Mouse (Mus musculus) midbrain, embryonic 11.5 days (tissue): Measurements from ENCODE around the gene Pheta2. TPM values are rescaled to one million over a fixed set of nuclear protein-coding genes. Genes with fewer than 3 reads are reported as not detected.

Experiments used
- ATAC-seq: fragments of 200-750 bp; cut with Nextera tagmentation; 2 replicates; pipeline ENCODE4 v1.8.0; 2017; ENCODE audit warnings: moderate TSS enrichment, moderate library complexity; ENCODE audit not compliant: low FRiP score
- DNase-seq: peaks from one replicate; pipeline ENCODE4 v3.0.0; 2015; ENCODE audit warnings: low spot score; ENCODE audit errors: missing footprints
- H3K27ac ChIP-seq: fragments of 300-500 bp; sonication (generic); 2 replicates; pipeline ENCODE4 v1.5.1; 2014; ENCODE audit warnings: low read depth, low read length
- H3K27me3 ChIP-seq: fragments of 300-500 bp; sonication (generic); 2 replicates; pipeline ENCODE4 v1.6.1; 2014; ENCODE audit warnings: mild to moderate bottlenecking, low read length, moderate library complexity, mixed read lengths; ENCODE audit not compliant: control insufficient read depth, insufficient read depth
- H3K36me3 ChIP-seq: fragments of 300-500 bp; sonication (generic); 2 replicates; pipeline ENCODE4 v1.6.1; 2014; ENCODE audit warnings: mild to moderate bottlenecking, low read length, moderate library complexity, mixed read lengths; ENCODE audit not compliant: control insufficient read depth, insufficient read depth
- H3K4me1 ChIP-seq: fragments of 300-500 bp; sonication (generic); 2 replicates; pipeline ENCODE4 v1.6.1; 2014; ENCODE audit warnings: low read length; ENCODE audit not compliant: control insufficient read depth, insufficient read depth
- H3K4me2 ChIP-seq: fragments of 300-500 bp; sonication (generic); 2 replicates; pipeline ENCODE4 v1.6.1; 2014; ENCODE audit warnings: mild to moderate bottlenecking, moderate library complexity
- H3K4me3 ChIP-seq: fragments of 300-500 bp; sonication (generic); 2 replicates; pipeline ENCODE4 v1.5.1; 2014; ENCODE audit warnings: low read depth, low read length
- H3K9ac ChIP-seq: fragments of 300-500 bp; sonication (generic); 2 replicates; pipeline ENCODE4 v1.6.1; 2014; ENCODE audit warnings: low read length
- H3K9me3 ChIP-seq: fragments of 300-500 bp; sonication (generic); 2 replicates; pipeline ENCODE4 v1.6.1; 2016; ENCODE audit warnings: low read length; ENCODE audit not compliant: control insufficient read depth
- WGBS: fragments of 180-500 bp; shearing (Covaris S2); extraction: QIAGEN DNeasy Blood & Tissue Kit; methylation state at CpG from one replicate; pipeline ENCODE4 v1.1.7; 2014; 5-methylcytosine and 5-hydroxymethylcytosine counted together
- polyA plus RNA-seq: library from polyadenylated mRNA; unstranded; fragments of >200 nt; fragmentation: Nextera tagmentation; extraction: Ambion mirVana; gene quantifications from 2 replicates; pipeline ENCODE4 v1.2.1, GENCODE M21; 2014

Gene Pheta2
- polyA plus RNA-seq, 1 experiment from 2014 or later = 4.3 TPM

- ATAC-seq (no peak), DNase-seq (peak; percentile 92)
- H3K4me3 ChIP-seq = peak overlapping the region; percentile 31
- H3K9me3 ChIP-seq = no peaks in the 10 kb centered on the region
- peak overlapping the region; percentile 37; the same call in 1 of the 2 replicates for H3K27ac ChIP-seq
- peaks cover 16% of the 10 kb centered on the region for H3K27me3 ChIP-seq
- WGBS = 2% methylated on average over 40 of the region's 40 CpGs
- peaks cover 10% of the 10 kb centered on the region; the same call in 1 of the 2 replicates for H3K4me1 ChIP-seq
- peak overlapping the region; percentile 51 for H3K4me2 ChIP-seq
- no peaks in the 10 kb centered on the region for H3K36me3 ChIP-seq
- H3K9ac ChIP-seq = peak overlapping the region; percentile 65
Observed at GRCm38 (mm10) chr15:82341036-82341501, 2.3 kb downstream of the Pheta2 start.

- Histone ChIP-seq H3K4me3 (no peak overlapping the region), H3K9ac (peak overlapping the region; percentile 65), H3K36me3 (no peaks in the 10 kb centered on the region), H3K4me2 (peak overlapping the region; percentile 51), H3K27me3 (peaks cover 16% of the 10 kb centered on the region), H3K9me3 (no peaks in the 10 kb centered on the region), H3K4me1 (peaks cover 15% of the 10 kb centered on the region), H3K27ac (peak overlapping the region; percentile 37; the same call in 1 of the 2 replicates)
- 65% methylated on average over 15 of the region's 15 CpGs for WGBS
- DNase-seq = peak; percentile 88
- no peak for ATAC-seq
Observed at GRCm38 (mm10) chr15:82341675-82342542, 3.2 kb downstream of the Pheta2 start.

GRCm38 (mm10) chr15:82342543-82342935, 3.8 kb downstream of the Pheta2 start:
- ATAC-seq (no peak), DNase-seq (no peak)
- Histone ChIP-seq H3K4me3 (no peak overlapping the region), H3K27ac (no peak overlapping the region), H3K9ac (no peak overlapping the region), H3K27me3 (peaks cover 16% of the 10 kb centered on the region), H3K36me3 (no peaks in the 10 kb centered on the region), H3K4me2 (no peak overlapping the region), H3K4me1 (peaks cover 21% of the 10 kb centered on the region), H3K9me3 (no peaks in the 10 kb centered on the region)
- WGBS = 83% methylated on average over 5 of the region's 5 CpGs

GRCm38 (mm10) chr15:82343368-82344287, 4.9 kb downstream of the Pheta2 start:
- DNase-seq = no peak
- Histone ChIP-seq H3K4me1 (peaks cover 18% of the 10 kb centered on the region), H3K4me2 (no peak overlapping the region), H3K27ac (no peak overlapping the region), H3K9ac (no peak overlapping the region), H3K4me3 (no peak overlapping the region), H3K27me3 (peaks cover 16% of the 10 kb centered on the region), H3K9me3 (no peaks in the 10 kb centered on the region), H3K36me3 (peaks cover 4% of the 10 kb centered on the region)
- 87% methylated on average over 27 of the region's 27 CpGs for WGBS
- no peak for ATAC-seq

- Histone ChIP-seq H3K4me2 (no peak overlapping the region), H3K36me3 (peaks cover 15% of the 10 kb centered on the region), H3K4me1 (peaks cover 14% of the 10 kb centered on the region), H3K9me3 (no peaks in the 10 kb centered on the region), H3K27ac (no peak overlapping the region), H3K27me3 (peaks cover 15% of the 10 kb centered on the region), H3K4me3 (no peak overlapping the region), H3K9ac (no peak overlapping the region)
- 86% methylated on average over 6 of the region's 6 CpGs for WGBS
- no peak for ATAC-seq
- peak; percentile 78 for DNase-seq
Observed at GRCm38 (mm10) chr15:82344971-82345370, 6.2 kb downstream of the Pheta2 start.

- Histone ChIP-seq H3K9ac (peak overlapping the region; percentile 81), H3K36me3 (peaks cover 21% of the 10 kb centered on the region), H3K27me3 (peaks cover 5% of the 10 kb centered on the region), H3K9me3 (no peaks in the 10 kb centered on the region), H3K4me2 (peak overlapping the region; percentile 95), H3K4me3 (peak overlapping the region; percentile 71), H3K4me1 (peaks cover 14% of the 10 kb centered on the region), H3K27ac (peak overlapping the region; percentile 58; the same call in 1 of the 2 replicates)
- peak; percentile 99 for DNase-seq
- peak; percentile 98 for ATAC-seq
- WGBS = under 1% methylated on average over 51 of the region's 51 CpGs
Observed at GRCm38 (mm10) chr15:82345820-82346470, 7.2 kb downstream of the Pheta2 start.

- peak; percentile 1; the same call in 1 of the 2 replicates for ATAC-seq
Observed at GRCm38 (mm10) chr15:82346580-82347302, 8.0 kb downstream of the Pheta2 start.

GRCm38 (mm10) chr15:82347303-82347676, 8.5 kb downstream of the Pheta2 start:
- H3K27me3 ChIP-seq = no peaks in the 10 kb centered on the region
- peaks cover 21% of the 10 kb centered on the region for H3K36me3 ChIP-seq
- ATAC-seq = no peak
- no peak for DNase-seq
- no peak overlapping the region for H3K9ac ChIP-seq
- 84% methylated on average over 4 of the region's 4 CpGs for WGBS
- H3K27ac ChIP-seq = no peak overlapping the region
- H3K4me2 ChIP-seq = no peak overlapping the region
- peaks cover 14% of the 10 kb centered on the region for H3K4me1 ChIP-seq
- H3K9me3 ChIP-seq = no peaks in the 10 kb centered on the region
- no peak overlapping the region for H3K4me3 ChIP-seq

More at GRCm38 (mm10) chr15:82346580-82347302, 8.0 kb downstream of the Pheta2 start:
- Histone ChIP-seq H3K4me2 (peak overlapping the region; percentile 95), H3K4me3 (peak overlapping the region; percentile 71), H3K36me3 (peaks cover 21% of the 10 kb centered on the region), H3K9ac (peak overlapping the region; percentile 81), H3K27ac (0 out of 2 replicates have a peak overlapping the region, but pooled peaks have one; percentile 46), H3K9me3 (no peaks in the 10 kb centered on the region), H3K27me3 (peaks cover 2% of the 10 kb centered on the region; the same call in 1 of the 2 replicates), H3K4me1 (peaks cover 14% of the 10 kb centered on the region)
- WGBS = 68% methylated on average over 14 of the region's 14 CpGs
- DNase-seq = no peak
